Mouse (Mus musculus) heart, postnatal 14 days (tissue): Measurements from ENCODE around the gene Rps3. TPM values are rescaled to one million over a fixed set of nuclear protein-coding genes. Genes with fewer than 3 reads are reported as not detected.
"Not testable (repeated sequence)": the region's sequence is repeated elsewhere in the genome, so short reads cannot be mapped to it uniquely, and the experiment has no call there.

ENCODE experiments used
- DNase-seq, 2 experiments: peaks; one replicate each; pipeline ENCODE4 v3.0.0; 2021 to 2022
- intact Hi-C: fragments of 180-260 bp; cut with DNase I; formaldehyde crosslinking; loops from one replicate; pipeline ENCODE4 v1.15.1; 2025
- long read RNA-seq, 2 experiments: library from polyadenylated mRNA; stranded (forward); transcript quantifications; one replicate each; pipeline ENCODE4 v2.0.0; 2021
- total RNA-seq, 2 experiments: library from RNA; stranded (reverse); gene quantifications; 2 replicates each; pipeline ENCODE4 v1.2.3; 2021

Gene Rps3
- 100 to 1,000 TPM; 289 to 327 TPM for total RNA-seq
- long read RNA-seq, experiment 1, transcript Rps3-201 (7 exons, 1,908 nt), result major isoform, 240 of 250 reads
- long read RNA-seq, experiment 1, partial matches to known transcripts, result 7 of 250 reads
- long read RNA-seq, experiment 1, other reads (novel, unspliced or antisense), result 3 of 250 reads
- long read RNA-seq, experiment 2, transcript Rps3-201 (7 exons, 1,908 nt), result major isoform, 198 of 206 reads
- long read RNA-seq, experiment 2, partial matches to known transcripts, result 6 of 206 reads
- long read RNA-seq, experiment 2, other reads (novel, unspliced or antisense), result 2 of 206 reads

- intact Hi-C loops, result loop anchor here (2.0 kb wide), 1 partner anchor 15 kb away; no protein-coding TSS in a partner anchor
- peak; percentile 89 to 94 for DNase-seq
Observed at GRCm38 (mm10) chr7:99483271-99483923, at the start of gene Rps3. Gene Rps3, minus strand, starts transcription at chr7:99483738.

GRCm38 (mm10) chr7:99532526-99532925 is 49.0 kb upstream of the Rps3 start:
- intact Hi-C loops, result no loop called here
- DNase-seq, result no peak

- intact Hi-C loops, result no loop called here
- DNase-seq, result no peak
Observed at GRCm38 (mm10) chr7:99531408-99531970, 48.0 kb upstream of the Rps3 start.

- intact Hi-C loops, result no loop called here
- DNase-seq, result no peak
Observed at GRCm38 (mm10) chr7:99529410-99529809, 45.9 kb upstream of the Rps3 start.

- intact Hi-C loops, result no loop called here
- DNase-seq, result no peak
Observed at GRCm38 (mm10) chr7:99528547-99528946, 45.0 kb upstream of the Rps3 start.

- no peak for DNase-seq
- intact Hi-C loops, result no loop called here
Observed at GRCm38 (mm10) chr7:99523837-99524236, 40.3 kb upstream of the Rps3 start.

- DNase-seq, result no peak
- intact Hi-C loops, result no loop called here
Observed at GRCm38 (mm10) chr7:99523121-99523520, 39.6 kb upstream of the Rps3 start.

- no peak for DNase-seq
Observed at GRCm38 (mm10) chr7:99518954-99519644, 35.6 kb upstream of the Rps3 start.

GRCm38 (mm10) chr7:99516814-99517157 is 33.2 kb upstream of the Rps3 start:
- intact Hi-C loops, result no loop called here
- DNase-seq, result no peak

More at GRCm38 (mm10) chr7:99518954-99519644, 35.6 kb upstream of the Rps3 start:
- intact Hi-C loops, result no loop called here

GRCm38 (mm10) chr7:99516092-99516813 is 32.7 kb upstream of the Rps3 start:
- intact Hi-C loops, result no loop called here
- DNase-seq, result no peak

- peak; percentile 49 to 76 for DNase-seq
- intact Hi-C loops, result no loop called here
Observed at GRCm38 (mm10) chr7:99510087-99510501, 26.6 kb upstream of the Rps3 start.

- intact Hi-C loops, result loop anchor here (10.0 kb wide), 2 partner anchors 297 to 367 kb away; no protein-coding TSS in a partner anchor
- DNase-seq, result not testable (repeated sequence)
Observed at GRCm38 (mm10) chr7:99508187-99508586, 24.6 kb upstream of the Rps3 start.

GRCm38 (mm10) chr7:99504556-99504955 is 21.0 kb upstream of the Rps3 start:
- DNase-seq, result no peak
- intact Hi-C loops, result loop anchor here (10.0 kb wide), 2 partner anchors 300 to 370 kb away; no protein-coding TSS in a partner anchor

GRCm38 (mm10) chr7:99501148-99501547 is 17.6 kb upstream of the Rps3 start:
- no peak for DNase-seq
- intact Hi-C loops, result loop anchor here (10.0 kb wide), 2 partner anchors 304 to 374 kb away; no protein-coding TSS in a partner anchor

- DNase-seq, result no peak
- intact Hi-C loops, result loop anchor here (1.0 to 10.0 kb wide), 4 partner anchors 56 to 374 kb away; no protein-coding TSS in a partner anchor
Observed at GRCm38 (mm10) chr7:99500655-99501054, 17.1 kb upstream of the Rps3 start.

- DNase-seq, result peak; percentile 86 to 90
- intact Hi-C loops, result loop anchor here (1.0 to 10.0 kb wide), 4 partner anchors 56 to 375 kb away; no protein-coding TSS in a partner anchor
Observed at GRCm38 (mm10) chr7:99500201-99500600, 16.7 kb upstream of the Rps3 start.

- intact Hi-C loops, result no loop called here
- DNase-seq, result no peak
Observed at GRCm38 (mm10) chr7:99499128-99499527, 15.6 kb upstream of the Rps3 start.

GRCm38 (mm10) chr7:99489708-99490107 is 6.2 kb upstream of the Rps3 start:
- intact Hi-C loops, result no loop called here

GRCm38 (mm10) chr7:99484679-99485078 is 1.1 kb upstream of the Rps3 start:
- DNase-seq, result no peak
- intact Hi-C loops, result no loop called here

More at GRCm38 (mm10) chr7:99489708-99490107, 6.2 kb upstream of the Rps3 start:
- DNase-seq, result no peak

- intact Hi-C loops, result loop anchor here (2.0 kb wide), 1 partner anchor 15 kb away; no protein-coding TSS in a partner anchor
- no peak for DNase-seq
Observed at GRCm38 (mm10) chr7:99483924-99484319, 384 bp upstream of the Rps3 start.
